Mouse (Mus musculus) megakaryocyte, embryonic 14.5 days (primary cell): ENCODE data around the gene Mical2.

Experiments used
- FLI1 ChIP-seq: IDR thresholded peaks from 2 replicates; pipeline ENCODE4 v1.6.1; 2012; ENCODE audit warnings: low read length, inconsistent platforms, mixed read lengths
- GATA1 ChIP-seq: IDR thresholded peaks from 3 replicates; pipeline ENCODE4 v1.6.1; 2012; ENCODE audit warnings: mixed read lengths, low read length, inconsistent platforms, borderline replicate concordance

DNA sequence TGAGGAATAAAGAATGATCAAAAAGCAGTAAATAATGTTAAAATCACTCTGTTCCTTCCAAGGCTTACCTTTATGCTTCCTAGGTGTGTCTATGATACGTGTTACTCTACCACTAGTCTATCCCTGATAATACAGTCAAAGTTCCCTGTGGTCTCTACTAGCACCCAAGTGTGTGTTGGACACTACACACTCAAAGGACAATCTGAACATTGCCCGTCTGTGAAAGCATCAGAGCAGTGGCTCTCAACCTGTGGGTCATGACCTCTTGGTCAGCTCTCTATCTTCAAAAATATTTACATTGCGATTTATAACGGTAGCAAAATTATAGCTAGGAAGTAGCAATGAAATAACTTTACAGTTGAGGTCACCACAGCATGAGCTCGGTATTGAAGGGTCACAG is 162.2 kb downstream of the Mical2 start:
- TF ChIP-seq FLI1 (no peak), GATA1 (no peak)
